Mouse (Mus musculus): ENCODE data around the gene Emc7.

Emc7 gene

GRCm38 (mm10) chr2:112476554-112476953, 21.8 kb downstream of the Emc7 start:
- DNase-seq (ENCODE audit: low spot score), result no peak

- no peak for DNase-seq (ENCODE audit: low spot score)
Observed at GRCm38 (mm10) chr2:112480669-112481068, 25.9 kb downstream of the Emc7 start, which contains the start of gene Chrm5. TSS of gene Chrm5 (minus strand) at chr2:112480769.

GRCm38 (mm10) chr2:112481564-112481963, 26.8 kb downstream of the Emc7 start:
- no peak for DNase-seq (ENCODE audit: low spot score)

- no peak for DNase-seq (ENCODE audit: low spot score)
Observed at GRCm38 (mm10) chr2:112482533-112483333, 27.9 kb downstream of the Emc7 start.

GRCm38 (mm10) chr2:112483334-112483651, 28.5 kb downstream of the Emc7 start:
- DNase-seq (ENCODE audit: low spot score), result no peak

GRCm38 (mm10) chr2:112484886-112485285, 30.1 kb downstream of the Emc7 start:
- no peak for DNase-seq (ENCODE audit: low spot score)

- no peak for DNase-seq (ENCODE audit: low spot score)
Observed at GRCm38 (mm10) chr2:112490483-112491196, 35.8 kb downstream of the Emc7 start.

- no peak for DNase-seq (ENCODE audit: low spot score)
Observed at GRCm38 (mm10) chr2:112491629-112492028, 36.8 kb downstream of the Emc7 start.

GRCm38 (mm10) chr2:112492431-112492855, 37.6 kb downstream of the Emc7 start:
- DNase-seq (ENCODE audit: low spot score), result no peak

GRCm38 (mm10) chr2:112492856-112493538, 38.2 kb downstream of the Emc7 start, which contains the start of gene Aven:
TSS of gene Aven (plus strand) at chr2:112492964.
- peak; percentile 73 for DNase-seq (ENCODE audit: low spot score)

GRCm38 (mm10) chr2:112493539-112494260, 38.9 kb downstream of the Emc7 start:
- DNase-seq (ENCODE audit: low spot score), result no peak

- no peak for DNase-seq (ENCODE audit: low spot score)
Observed at GRCm38 (mm10) chr2:112497851-112498250, 43.1 kb downstream of the Emc7 start.

- DNase-seq (ENCODE audit: low spot score), result peak; percentile 58
Observed at GRCm38 (mm10) chr2:112501209-112501608, 46.4 kb downstream of the Emc7 start.

- no peak for DNase-seq (ENCODE audit: low spot score)
Observed at GRCm38 (mm10) chr2:112503978-112504377, 49.2 kb downstream of the Emc7 start.

- no peak for DNase-seq (ENCODE audit: low spot score)
Observed at GRCm38 (mm10) chr2:112506841-112507435, 52.1 kb downstream of the Emc7 start.

- DNase-seq (ENCODE audit: low spot score), result no peak
Observed at GRCm38 (mm10) chr2:112507444-112507843, 52.6 kb downstream of the Emc7 start.

GRCm38 (mm10) chr2:112510140-112510539, 55.3 kb downstream of the Emc7 start:
- DNase-seq (ENCODE audit: low spot score), result no peak

GRCm38 (mm10) chr2:112513036-112513435, 58.2 kb downstream of the Emc7 start:
- no peak for DNase-seq (ENCODE audit: low spot score)

- no peak for DNase-seq (ENCODE audit: low spot score)
Observed at GRCm38 (mm10) chr2:112516728-112517127, 61.9 kb downstream of the Emc7 start.

GRCm38 (mm10) chr2:112517218-112517617, 62.4 kb downstream of the Emc7 start:
- DNase-seq (ENCODE audit: low spot score), result no peak

GRCm38 (mm10) chr2:112518541-112518940, 63.7 kb downstream of the Emc7 start:
- no peak for DNase-seq (ENCODE audit: low spot score)

Measured in left cerebral cortex, adult 11 months (tissue).